Mouse (Mus musculus): ENCODE data around the gene Gusb. TPM values are rescaled to one million over a fixed set of nuclear protein-coding genes. Genes with fewer than 3 reads are reported as not detected.
A peak's percentile ranks its signal among the peaks of the same experiment; 100 is the strongest.

Gene Gusb
- 66.0 and 71.7 TPM in 2 replicates for polyA plus RNA-seq (2015; fragmentation: Nextera tagmentation; extraction: Ambion mirVana)

DNA sequence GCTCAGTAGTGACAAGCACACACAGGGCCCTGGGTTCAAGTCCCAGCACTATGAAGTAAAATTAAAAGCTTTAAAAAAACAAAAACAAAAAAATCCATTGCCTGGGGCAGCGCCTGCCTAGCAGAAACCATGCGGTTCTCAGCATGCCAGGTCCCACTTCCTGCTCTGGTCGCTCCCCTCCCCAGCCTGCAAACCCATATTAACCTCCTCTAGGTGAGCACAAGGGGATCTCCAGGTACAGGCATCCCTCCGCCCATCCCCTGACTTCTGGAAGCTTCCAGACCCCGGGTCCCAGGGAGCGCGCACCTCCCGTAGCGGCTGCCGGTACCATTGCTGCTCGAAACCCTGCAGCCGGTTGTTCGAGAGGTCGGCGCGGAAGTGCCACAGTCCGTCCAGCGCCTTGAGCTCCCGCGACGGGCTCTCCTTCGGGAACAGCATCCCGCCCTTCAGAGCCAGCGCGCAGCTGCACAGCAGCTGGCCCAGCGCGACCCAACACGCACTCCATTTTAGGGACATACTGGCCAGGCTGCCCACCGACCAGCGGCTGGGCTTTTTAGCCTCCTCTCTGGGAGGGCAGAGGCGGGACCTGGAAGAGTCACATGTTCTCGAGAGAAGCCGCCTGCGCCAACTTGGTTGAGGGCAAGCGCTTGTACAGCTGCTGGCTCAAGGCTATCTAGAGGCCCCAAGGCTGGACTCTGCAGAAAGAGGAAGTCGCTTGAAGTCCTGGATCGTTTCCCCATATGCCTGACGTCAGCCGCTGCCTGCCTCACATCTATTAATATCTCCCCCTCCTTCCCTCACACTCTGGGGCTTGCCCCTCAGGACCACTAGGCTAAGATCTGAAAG is at the start of gene Gusb:
TSS of gene Gusb (minus strand) at position 749 of the 846 bp plus-strand sequence.
- peak within 1 kb of the TSS; percentile 63 for H3K4me3 ChIP-seq (replicated peaks; ENCODE audit: low read length)
- H3K9me3 ChIP-seq (replicated peaks; ENCODE audit: control insufficient read depth, low read length): 0 out of 2 replicates have a peak, but pooled peaks cover 12% of the 10 kb centered on the region
- 0% methylated on average over 39 of the region's 39 CpGs for WGBS
- ATAC-seq (ENCODE audit: insufficient read depth, low FRiP score): peak; percentile 92
- H3K4me1 ChIP-seq (ENCODE audit: control insufficient read depth, insufficient read depth, low read length): peaks cover 15% of the 10 kb centered on the region
- H3K36me3 ChIP-seq (ENCODE audit: control insufficient read depth, insufficient read depth, low read length): no peaks in the 10 kb centered on the region
- peak within 1 kb of the TSS; percentile 56 for H3K4me2 ChIP-seq (ENCODE audit: low read depth, low read length)
- H3K27ac ChIP-seq (ENCODE audit: low read length): peak within 1 kb of the TSS; percentile 85
- H3K9ac ChIP-seq (ENCODE audit: low read length): peak within 1 kb of the TSS; percentile 75
- H3K27me3 ChIP-seq (ENCODE audit: control insufficient read depth, insufficient read depth, low read length): no peaks in the 10 kb centered on the region

DNA sequence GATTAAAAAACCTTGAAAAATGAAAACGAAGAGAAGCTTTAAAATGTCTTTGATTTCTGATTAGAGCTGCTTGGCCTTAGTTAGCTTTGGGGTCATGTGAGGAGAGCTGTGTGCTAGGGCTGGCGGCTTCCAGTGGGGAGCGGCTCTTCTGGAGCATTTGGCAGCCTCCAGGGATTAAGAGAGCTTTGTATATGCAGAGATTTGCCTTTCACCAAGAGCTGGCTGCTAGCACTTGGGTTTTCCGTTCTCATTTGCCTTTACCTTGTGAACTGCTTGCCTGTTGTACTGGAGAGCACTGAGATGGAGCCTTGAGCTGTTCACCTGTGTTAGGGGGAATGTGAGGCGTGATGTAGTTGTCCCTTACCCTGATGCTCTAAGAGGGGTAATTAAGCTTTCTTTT is 49.7 kb upstream of the Gusb start:
- no peaks in the 10 kb centered on the region for H3K27me3 ChIP-seq (ENCODE audit: control insufficient read depth, insufficient read depth, low read length)
- ATAC-seq (ENCODE audit: insufficient read depth, low FRiP score): no peak
- no peaks in the 10 kb centered on the region for H3K36me3 ChIP-seq (ENCODE audit: control insufficient read depth, insufficient read depth, low read length)
- H3K4me3 ChIP-seq (replicated peaks; ENCODE audit: low read length): no peak overlapping the region
- no peak overlapping the region for H3K4me2 ChIP-seq (ENCODE audit: low read depth, low read length)
- H3K27ac ChIP-seq (ENCODE audit: low read length): no peak overlapping the region
- H3K9me3 ChIP-seq (replicated peaks; ENCODE audit: control insufficient read depth, low read length): no peaks in the 10 kb centered on the region
- no peaks in the 10 kb centered on the region for H3K4me1 ChIP-seq (ENCODE audit: control insufficient read depth, insufficient read depth, low read length)
- H3K9ac ChIP-seq (ENCODE audit: low read length): no peak overlapping the region
- WGBS: 63% methylated on average over 5 of the region's 5 CpGs

DNA sequence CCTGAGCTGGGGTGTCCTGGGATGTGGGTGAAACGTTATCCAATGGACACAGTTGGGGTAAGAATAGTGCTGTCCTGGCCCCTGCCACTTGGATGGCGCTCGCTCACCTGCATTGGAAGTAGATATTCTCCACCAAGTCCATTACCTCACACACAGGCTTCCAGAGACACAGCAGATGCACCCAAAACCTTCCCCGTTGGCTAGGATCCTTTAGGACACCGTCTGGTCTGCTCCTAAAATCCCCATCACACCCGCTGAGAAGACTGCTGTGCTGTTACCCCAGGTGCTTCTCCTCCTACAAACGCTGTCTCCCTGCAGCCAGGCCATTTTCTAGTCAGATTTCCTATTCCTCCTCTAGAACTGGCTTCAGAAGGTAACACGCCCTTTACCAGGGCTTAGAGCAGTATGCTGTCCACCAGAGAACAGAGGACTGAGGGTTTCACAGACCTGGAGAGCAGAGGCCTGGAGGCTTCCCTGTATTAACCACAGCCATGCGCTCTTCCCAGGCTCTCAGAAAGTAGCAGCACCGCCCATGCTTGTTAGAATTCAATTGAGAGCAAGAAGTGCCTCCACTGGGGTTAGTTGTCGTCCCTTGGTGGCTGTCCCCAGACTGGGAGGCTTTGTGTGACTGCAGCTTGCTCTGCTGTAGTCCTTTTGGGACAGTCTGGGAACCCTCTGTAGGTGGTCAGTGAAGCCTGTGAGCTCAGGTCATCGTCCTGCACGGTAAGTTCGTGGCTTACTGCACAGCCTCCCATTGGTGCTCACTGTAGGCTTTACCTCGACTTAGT is 48.4 kb upstream of the Gusb start:
- Histone ChIP-seq H3K9me3 (replicated peaks; ENCODE audit: control insufficient read depth, low read length) (no peaks in the 10 kb centered on the region), H3K4me1 (ENCODE audit: control insufficient read depth, insufficient read depth, low read length) (no peaks in the 10 kb centered on the region), H3K27me3 (ENCODE audit: control insufficient read depth, insufficient read depth, low read length) (no peaks in the 10 kb centered on the region), H3K9ac (ENCODE audit: low read length) (no peak overlapping the region), H3K4me2 (ENCODE audit: low read depth, low read length) (no peak overlapping the region), H3K4me3 (replicated peaks; ENCODE audit: low read length) (no peak overlapping the region), H3K27ac (ENCODE audit: low read length) (no peak overlapping the region), H3K36me3 (ENCODE audit: control insufficient read depth, insufficient read depth, low read length) (no peaks in the 10 kb centered on the region)
- 83% methylated on average over 15 of the region's 15 CpGs for WGBS
- no peak for ATAC-seq (ENCODE audit: insufficient read depth, low FRiP score)

DNA sequence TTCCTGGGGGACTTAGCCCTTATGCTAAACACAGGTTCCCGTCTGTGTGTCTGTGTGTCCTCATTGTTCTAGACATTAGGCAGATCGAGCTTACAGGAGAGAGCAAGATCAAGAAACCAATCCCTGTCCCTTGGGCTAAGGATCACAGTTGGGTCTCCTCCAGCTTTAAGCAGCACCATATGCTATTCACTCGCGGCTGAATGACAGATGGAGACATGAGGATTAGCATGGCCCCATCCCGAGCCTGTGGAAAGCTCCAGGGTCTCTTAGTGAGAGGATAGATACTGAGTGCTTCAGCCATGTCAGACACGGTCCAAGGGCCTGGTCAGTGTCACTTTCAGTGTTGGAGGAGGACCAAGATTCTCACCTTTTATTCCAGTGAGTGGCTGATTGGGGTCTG is 47.6 kb upstream of the Gusb start:
- 56% methylated on average over 6 of the region's 6 CpGs for WGBS
- H3K27ac ChIP-seq (ENCODE audit: low read length): no peak overlapping the region
- no peaks in the 10 kb centered on the region for H3K4me1 ChIP-seq (ENCODE audit: control insufficient read depth, insufficient read depth, low read length)
- no peaks in the 10 kb centered on the region for H3K36me3 ChIP-seq (ENCODE audit: control insufficient read depth, insufficient read depth, low read length)
- no peak for ATAC-seq (ENCODE audit: insufficient read depth, low FRiP score)
- H3K9me3 ChIP-seq (replicated peaks; ENCODE audit: control insufficient read depth, low read length): no peaks in the 10 kb centered on the region
- no peaks in the 10 kb centered on the region for H3K27me3 ChIP-seq (ENCODE audit: control insufficient read depth, insufficient read depth, low read length)
- no peak overlapping the region for H3K4me3 ChIP-seq (replicated peaks; ENCODE audit: low read length)
- no peak overlapping the region for H3K4me2 ChIP-seq (ENCODE audit: low read depth, low read length)
- no peak overlapping the region for H3K9ac ChIP-seq (ENCODE audit: low read length)

DNA sequence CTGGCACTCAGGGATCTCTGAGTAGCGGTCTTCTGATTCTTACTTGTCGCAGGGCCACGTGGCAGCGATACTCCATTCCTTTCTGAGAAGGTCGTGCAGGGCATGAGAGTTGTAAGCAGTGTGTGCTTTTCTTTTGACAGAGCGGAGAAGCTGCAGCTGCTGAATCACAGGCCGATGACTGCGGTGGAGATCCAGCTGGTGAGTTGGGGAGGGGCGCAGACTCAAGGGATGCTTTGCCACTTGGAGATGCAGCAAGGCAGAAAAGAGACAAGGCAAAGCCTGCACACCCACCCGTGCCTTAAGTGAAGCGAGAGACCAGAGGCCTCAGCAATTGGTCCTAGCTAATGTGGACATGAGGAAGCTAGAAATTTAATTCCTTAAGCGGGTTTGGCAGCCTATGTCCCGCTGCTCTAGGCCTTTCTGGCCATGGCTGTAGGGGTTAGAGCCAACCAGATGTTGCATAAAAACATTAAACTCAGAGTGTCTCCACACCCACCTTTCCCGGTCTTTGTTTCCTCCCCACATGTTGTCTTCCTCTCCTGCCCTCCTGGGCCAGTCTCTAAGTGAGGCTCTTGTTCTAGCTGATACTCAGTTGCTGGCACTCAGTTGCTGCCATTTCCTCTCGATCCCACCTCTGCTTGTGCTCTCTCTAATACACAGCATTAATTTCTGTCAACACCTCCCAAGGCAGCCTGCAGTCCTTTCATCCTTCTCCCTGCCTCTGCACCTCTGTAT is 46.1 kb upstream of the Gusb start:
- 56% methylated on average over 15 of the region's 15 CpGs for WGBS

DNA sequence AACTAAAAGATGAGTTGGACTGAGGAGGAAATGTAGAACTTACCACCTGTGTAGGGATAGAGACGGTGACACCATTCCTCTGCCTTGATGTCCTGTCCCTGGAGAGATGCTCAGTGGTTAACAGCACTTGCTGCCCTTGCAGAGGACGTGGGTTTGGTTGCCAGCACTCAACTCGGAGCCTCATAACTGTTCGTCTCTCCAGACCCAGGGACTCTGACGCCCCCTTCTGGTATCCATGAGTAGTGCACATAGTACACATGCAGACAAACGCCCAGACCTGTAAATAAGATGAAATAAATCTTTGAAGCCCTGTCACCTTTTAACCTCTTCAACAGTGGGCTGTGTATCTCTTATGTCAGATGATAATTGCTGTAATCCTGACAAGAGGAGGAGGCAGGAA is 44.2 kb upstream of the Gusb start:
- H3K36me3 ChIP-seq (ENCODE audit: control insufficient read depth, insufficient read depth, low read length): peaks cover 7% of the 10 kb centered on the region; the same call in 1 of the 2 replicates
- no peak overlapping the region for H3K27ac ChIP-seq (ENCODE audit: low read length)
- no peaks in the 10 kb centered on the region for H3K4me1 ChIP-seq (ENCODE audit: control insufficient read depth, insufficient read depth, low read length)
- H3K4me3 ChIP-seq (replicated peaks; ENCODE audit: low read length): no peak overlapping the region
- ATAC-seq (ENCODE audit: insufficient read depth, low FRiP score): no peak
- WGBS: 75% methylated on average over 6 of the region's 6 CpGs
- no peaks in the 10 kb centered on the region for H3K27me3 ChIP-seq (ENCODE audit: control insufficient read depth, insufficient read depth, low read length)
- H3K9ac ChIP-seq (ENCODE audit: low read length): no peak overlapping the region
- H3K4me2 ChIP-seq (ENCODE audit: low read depth, low read length): no peak overlapping the region
- H3K9me3 ChIP-seq (replicated peaks; ENCODE audit: control insufficient read depth, low read length): no peaks in the 10 kb centered on the region

More for the DNA sequence above, 46.1 kb upstream of the Gusb start:
- no peak overlapping the region for H3K4me2 ChIP-seq (ENCODE audit: low read depth, low read length)
- no peaks in the 10 kb centered on the region for H3K36me3 ChIP-seq (ENCODE audit: control insufficient read depth, insufficient read depth, low read length)
- ATAC-seq (ENCODE audit: insufficient read depth, low FRiP score): peak; percentile 84
- no peaks in the 10 kb centered on the region for H3K27me3 ChIP-seq (ENCODE audit: control insufficient read depth, insufficient read depth, low read length)
- no peaks in the 10 kb centered on the region for H3K9me3 ChIP-seq (replicated peaks; ENCODE audit: control insufficient read depth, low read length)
- peak overlapping the region; percentile 72 for H3K27ac ChIP-seq (ENCODE audit: low read length)
- no peak overlapping the region for H3K9ac ChIP-seq (ENCODE audit: low read length)
- H3K4me1 ChIP-seq (ENCODE audit: control insufficient read depth, insufficient read depth, low read length): no peaks in the 10 kb centered on the region
- no peak overlapping the region for H3K4me3 ChIP-seq (replicated peaks; ENCODE audit: low read length)

DNA sequence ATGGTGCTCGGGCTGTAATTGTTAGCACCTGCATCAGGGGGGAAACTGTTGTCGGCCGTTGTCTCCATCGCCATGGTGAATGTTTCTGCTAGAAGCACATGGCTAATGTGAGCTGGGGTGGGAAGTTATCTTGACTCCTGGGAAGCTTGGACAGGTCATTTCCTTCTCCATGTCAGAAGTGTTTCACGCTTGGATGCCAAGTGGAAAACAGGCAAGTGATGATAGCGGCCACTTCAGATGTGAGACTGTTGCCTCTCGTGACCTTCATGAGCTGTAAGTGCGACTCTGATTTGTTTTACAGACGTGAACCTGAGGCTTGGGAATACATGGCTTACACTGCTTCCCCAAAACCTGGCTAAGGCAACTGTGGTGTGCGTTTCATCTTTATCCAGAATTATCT is 43.7 kb upstream of the Gusb start:
- Histone ChIP-seq H3K9me3 (replicated peaks; ENCODE audit: control insufficient read depth, low read length) (no peaks in the 10 kb centered on the region), H3K27ac (ENCODE audit: low read length) (no peak overlapping the region), H3K4me1 (ENCODE audit: control insufficient read depth, insufficient read depth, low read length) (no peaks in the 10 kb centered on the region), H3K4me3 (replicated peaks; ENCODE audit: low read length) (no peak overlapping the region), H3K4me2 (ENCODE audit: low read depth, low read length) (no peak overlapping the region), H3K9ac (ENCODE audit: low read length) (no peak overlapping the region), H3K36me3 (ENCODE audit: control insufficient read depth, insufficient read depth, low read length) (peaks cover 7% of the 10 kb centered on the region; the same call in 1 of the 2 replicates), H3K27me3 (ENCODE audit: control insufficient read depth, insufficient read depth, low read length) (no peaks in the 10 kb centered on the region)
- ATAC-seq (ENCODE audit: insufficient read depth, low FRiP score): no peak
- WGBS: 90% methylated on average over 10 of the region's 10 CpGs

DNA sequence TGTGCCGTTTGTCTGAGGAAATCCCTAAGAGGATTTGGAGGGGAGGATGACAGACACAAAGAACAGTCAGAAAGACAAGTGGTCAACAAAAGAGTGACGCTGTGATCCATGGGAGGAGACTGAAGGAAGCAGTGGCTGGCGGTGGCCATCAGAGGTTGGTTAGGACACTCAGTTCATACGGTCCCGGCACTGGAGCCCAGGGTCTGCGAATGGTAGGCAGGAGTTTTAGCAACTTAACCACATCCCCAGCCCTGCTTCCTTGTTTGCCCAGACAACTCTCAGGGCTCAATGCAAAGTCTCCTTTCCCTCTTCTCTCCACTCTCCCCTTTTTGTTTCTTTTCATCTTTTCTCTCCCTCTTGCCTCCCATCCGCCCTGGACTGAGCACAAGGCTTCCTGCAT is 43.3 kb upstream of the Gusb start:
- Histone ChIP-seq H3K27me3 (ENCODE audit: control insufficient read depth, insufficient read depth, low read length) (no peaks in the 10 kb centered on the region), H3K4me1 (ENCODE audit: control insufficient read depth, insufficient read depth, low read length) (no peaks in the 10 kb centered on the region), H3K4me3 (replicated peaks; ENCODE audit: low read length) (no peak overlapping the region), H3K27ac (ENCODE audit: low read length) (no peak overlapping the region), H3K4me2 (ENCODE audit: low read depth, low read length) (no peak overlapping the region), H3K9ac (ENCODE audit: low read length) (no peak overlapping the region), H3K9me3 (replicated peaks; ENCODE audit: control insufficient read depth, low read length) (no peaks in the 10 kb centered on the region), H3K36me3 (ENCODE audit: control insufficient read depth, insufficient read depth, low read length) (peaks cover 7% of the 10 kb centered on the region; the same call in 1 of the 2 replicates)
- ATAC-seq (ENCODE audit: insufficient read depth, low FRiP score): no peak
- 80% methylated on average over 7 of the region's 7 CpGs for WGBS

Data from stomach, embryonic 16.5 days (tissue).